Mouse (Mus musculus) ES-Bruce4 (cell line): ENCODE measurements around the gene Tfeb.

Source experiments
- CTCF ChIP-seq: IDR thresholded peaks from one replicate; pipeline ENCODE4 v1.8.1; 2011; ENCODE audit warnings: low read depth, low read length
- EP300 ChIP-seq: IDR thresholded peaks from 2 replicates; pipeline ENCODE4 v1.6.1; 2011; ENCODE audit warnings: low read depth, low read length; ENCODE audit not compliant: insufficient read depth

DNA sequence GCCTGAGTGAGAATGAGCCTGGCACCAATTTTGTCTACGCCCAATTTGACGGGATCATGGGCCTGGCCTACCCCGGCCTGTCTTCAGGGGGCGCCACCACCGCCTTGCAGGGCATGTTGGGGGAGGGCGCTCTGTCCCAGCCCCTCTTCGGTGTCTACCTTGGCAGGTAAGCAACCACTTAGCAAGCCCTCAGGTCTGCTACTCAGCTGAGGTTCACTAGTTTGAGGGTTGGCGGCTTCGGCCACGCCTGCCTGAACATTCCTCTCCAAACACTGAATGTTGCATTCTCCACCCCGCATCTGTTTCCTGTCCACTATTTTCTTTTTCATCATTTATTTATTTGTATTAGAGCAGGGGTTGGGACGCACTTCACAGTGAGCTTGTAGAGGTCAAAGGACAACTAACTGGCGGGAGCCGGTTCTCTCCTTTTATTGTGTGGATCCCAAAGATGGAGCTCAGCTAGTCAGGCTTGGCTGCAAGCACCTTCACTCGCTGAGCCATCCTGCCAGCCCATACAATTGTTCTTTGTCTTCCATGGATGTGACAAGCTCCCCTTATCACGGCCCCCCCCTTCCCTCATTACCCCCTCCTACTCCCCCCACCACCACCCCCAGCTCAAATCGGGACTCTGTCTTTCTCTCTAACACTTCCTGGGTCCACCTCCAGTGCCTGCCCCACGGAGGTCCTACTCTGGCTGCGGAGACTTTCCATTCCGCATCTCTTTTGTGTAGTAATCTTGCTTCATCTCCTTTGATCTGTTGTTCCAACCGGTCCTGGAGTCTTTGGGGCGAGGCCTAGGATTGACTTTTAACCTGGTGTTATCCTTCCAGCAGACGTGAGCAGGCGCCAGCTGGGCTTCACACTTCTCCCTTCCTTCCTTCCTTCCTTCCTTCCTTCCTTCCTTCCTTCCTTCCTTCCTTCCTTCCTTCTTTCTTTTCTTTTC lies 5.9 kb upstream of the Tfeb start:
- TF ChIP-seq EP300 = no peak
- TF ChIP-seq CTCF = peak; percentile 68
